Mouse (Mus musculus) lung, postnatal 10 days (tissue): ENCODE data around the gene Lypd3.
A peak's percentile ranks its signal among the peaks of the same experiment; 100 is the strongest.
"Not testable (repeated sequence)": the region's sequence is repeated elsewhere in the genome, so short reads cannot be mapped to it uniquely, and the experiment has no call there.

ENCODE experiments used
- DNase-seq: peaks from one replicate; pipeline ENCODE4 v3.0.0; 2021

Lypd3 gene

DNA sequence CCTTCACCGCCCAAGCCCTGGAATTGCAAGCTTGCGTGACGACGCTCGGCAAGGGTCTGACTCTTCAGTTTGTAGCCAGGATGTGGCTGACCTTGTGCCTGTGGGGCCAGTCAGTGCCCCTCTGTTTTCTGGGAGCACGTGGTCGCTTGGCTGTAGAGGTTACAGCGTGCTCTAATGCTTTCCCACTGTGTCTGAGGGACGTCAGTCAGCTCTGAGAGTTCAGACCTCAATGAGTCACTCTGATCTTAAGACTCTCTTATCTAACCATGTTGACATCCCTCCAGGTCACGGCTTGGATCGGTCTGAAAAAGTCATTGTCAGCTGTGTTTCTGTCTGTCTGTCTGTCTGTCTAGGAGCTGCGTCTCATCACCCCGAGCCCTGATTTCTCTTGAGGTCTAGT, 21.5 kb upstream of the Lypd3 start:
- DNase-seq: no peak

DNA sequence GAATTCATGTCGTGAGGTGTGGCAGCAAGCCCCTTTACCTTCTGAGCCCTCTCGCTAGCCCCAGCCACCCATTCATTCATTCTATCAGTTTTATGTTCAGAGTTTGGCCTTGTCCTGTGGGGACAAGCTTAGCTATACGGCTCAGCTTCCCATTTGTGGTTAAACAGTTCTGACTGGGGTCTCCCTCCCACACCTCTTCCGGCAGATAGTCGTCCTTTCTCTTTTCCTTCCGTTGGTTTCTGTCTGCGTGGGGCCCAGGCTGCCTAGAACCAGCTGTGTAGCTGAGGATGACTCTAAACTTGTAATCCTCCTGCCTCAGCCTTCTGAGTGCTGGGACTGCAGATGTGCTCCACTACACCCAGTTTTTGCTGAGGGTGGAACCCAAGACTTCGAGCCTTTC, 18.6 kb upstream of the Lypd3 start:
- DNase-seq: no peak

DNA sequence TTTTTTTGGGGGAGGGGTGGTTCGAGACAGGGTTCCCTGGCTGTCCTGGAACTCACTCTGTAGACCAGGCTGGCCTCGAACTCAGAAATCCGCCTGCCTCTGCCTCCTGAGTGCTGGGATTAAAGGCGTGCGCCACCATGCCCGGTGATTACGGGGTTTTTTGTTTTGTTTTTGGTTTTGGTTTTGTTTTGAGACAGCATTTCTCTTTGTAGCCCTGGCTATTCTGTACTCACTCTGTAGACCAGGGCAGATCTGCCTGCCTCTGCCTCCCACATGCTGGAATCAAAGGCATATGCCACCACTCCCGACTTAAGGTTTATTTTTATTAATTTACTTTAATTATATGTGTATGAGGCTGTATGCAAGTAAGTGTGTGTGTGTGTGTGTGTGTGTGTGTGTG, 18.0 kb upstream of the Lypd3 start:
- DNase-seq: not testable (repeated sequence)

DNA sequence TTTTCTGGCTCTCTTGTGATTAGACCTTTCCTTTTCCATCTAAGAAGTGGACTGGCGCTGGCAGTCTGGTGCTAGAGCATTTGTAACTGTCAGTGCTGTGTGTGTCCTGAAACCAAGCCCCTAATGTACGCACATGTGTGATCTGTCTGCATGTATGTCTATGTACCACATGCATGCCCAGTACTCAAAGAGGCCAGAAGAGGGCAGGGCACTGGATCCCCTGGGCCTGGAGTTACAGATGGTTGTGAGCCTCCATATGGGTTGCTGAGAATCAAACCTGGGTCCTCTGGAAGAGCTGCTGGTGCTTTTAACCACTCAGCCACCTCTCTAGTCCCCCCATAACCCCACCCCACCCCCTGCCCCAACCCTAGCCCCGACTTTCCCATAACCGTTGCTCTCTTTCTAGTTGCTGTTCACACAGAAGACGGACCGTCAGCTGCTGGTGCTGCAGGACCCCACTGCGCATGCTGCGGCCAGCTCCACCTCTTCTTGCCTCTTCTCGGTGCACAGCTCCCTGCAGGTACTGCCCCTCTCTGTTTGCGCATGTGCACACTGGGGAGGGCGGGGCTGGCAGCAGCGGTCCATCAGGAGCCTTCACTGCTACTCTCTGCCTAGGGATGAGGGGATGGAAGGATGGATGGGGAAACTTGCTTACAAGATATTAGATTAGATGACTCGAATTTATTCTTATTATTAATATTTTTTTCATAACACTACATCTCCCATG, 16.5 kb upstream of the Lypd3 start:
- no peak for DNase-seq

DNA sequence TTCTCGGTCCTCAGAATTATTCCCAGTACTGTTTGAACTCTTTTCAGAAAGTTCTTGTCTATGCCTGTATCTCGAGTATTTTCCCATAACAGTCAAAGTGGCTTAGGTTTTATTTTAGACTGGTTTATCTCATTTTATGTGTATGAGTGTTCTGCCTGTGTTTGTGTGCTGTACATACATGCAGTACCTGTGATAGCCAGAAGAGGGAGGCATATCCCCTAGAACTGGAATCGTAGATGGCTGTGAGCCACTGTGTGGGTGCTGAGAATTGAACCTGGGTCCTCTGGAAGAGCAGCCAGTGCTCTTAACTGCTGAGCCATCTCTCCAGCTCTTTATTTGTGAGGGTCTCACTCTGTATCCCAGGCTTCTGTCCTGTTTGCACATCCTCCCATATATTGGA, 15.2 kb upstream of the Lypd3 start:
- no peak for DNase-seq

DNA sequence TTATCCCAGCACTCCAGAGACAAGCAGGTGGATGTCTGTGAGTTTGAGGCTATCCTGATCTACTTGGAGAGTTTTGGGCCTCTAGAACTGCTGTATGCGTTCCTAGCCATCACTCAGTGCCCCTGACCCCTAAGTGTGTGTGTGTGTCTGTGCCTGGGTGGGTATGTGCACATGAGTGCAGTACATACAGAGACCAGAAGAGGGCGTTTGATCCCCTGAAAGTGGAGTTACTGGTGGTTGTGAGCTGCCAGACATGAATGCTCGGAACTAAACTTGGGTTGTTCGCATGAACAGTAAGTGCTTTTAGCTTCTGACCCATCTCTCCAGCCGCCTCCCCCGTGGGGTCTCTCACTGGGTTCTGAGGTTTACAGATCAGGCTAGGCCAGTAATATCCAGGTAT, 13.4 kb upstream of the Lypd3 start:
- no peak for DNase-seq

DNA sequence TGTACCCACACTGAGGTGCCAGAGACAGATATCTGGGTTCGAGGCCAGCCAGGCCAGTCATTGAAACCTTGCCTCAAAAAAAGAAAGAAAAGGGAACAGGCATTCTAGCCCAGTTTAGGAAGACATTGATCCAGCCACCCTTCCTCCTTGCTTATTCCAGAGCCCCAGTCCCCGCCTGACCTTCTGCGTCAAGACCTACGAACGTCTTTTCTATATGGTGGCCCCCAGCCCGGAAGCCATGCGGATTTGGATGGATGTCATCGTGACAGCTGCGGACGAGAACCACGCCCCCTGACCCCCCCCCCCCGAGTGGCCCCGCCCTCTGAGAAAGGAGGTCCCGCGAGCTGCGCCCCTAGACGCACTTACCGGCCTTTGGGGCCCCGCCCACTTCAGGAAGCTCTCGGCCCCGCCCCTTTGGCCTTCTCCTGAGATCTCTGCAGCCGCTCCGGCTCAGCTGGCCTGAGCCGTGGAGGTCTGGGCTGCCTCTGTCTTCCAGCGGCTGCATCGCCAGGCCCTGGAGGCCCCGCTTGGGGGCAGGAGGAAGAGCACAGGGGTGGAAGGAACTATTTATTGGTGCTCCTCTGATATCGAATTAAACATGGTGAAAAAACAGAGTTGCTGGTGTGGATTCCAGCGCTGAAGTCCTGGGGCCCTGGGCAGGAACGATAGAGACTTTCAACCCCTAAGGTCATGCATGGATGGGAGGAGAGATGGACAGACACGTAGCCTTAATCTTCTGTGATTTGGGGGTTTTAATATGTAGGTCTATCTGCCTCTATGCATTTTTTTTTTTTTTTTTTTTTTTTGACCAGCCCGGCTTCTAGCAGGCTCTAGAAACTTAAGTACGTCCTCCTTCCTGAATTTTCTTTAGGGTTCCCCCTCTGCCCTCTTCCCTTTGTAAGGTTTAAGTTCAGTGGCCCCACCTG, 7.4 kb upstream of the Lypd3 start:
- peak; percentile 92 for DNase-seq

DNA sequence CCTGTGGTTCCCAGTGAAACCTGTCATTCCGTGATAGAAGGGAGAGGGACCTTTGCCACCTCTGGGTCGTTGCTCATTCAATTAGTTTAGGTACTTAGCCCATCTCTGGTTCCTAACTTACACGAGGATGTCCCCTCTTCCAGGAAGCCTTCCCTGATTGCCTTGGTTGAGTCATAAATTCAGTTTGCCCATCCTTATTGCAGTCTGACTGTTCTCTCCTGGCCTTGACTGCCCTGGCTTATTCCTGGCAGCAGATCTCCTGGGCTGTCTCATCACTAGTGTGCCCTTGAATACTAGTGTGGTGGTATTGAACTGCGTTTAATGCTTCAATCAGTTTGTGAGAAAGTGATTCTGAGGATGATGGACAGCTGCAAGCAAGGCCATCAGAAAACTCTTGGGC, 6.7 kb upstream of the Lypd3 start:
- DNase-seq: no peak

DNA sequence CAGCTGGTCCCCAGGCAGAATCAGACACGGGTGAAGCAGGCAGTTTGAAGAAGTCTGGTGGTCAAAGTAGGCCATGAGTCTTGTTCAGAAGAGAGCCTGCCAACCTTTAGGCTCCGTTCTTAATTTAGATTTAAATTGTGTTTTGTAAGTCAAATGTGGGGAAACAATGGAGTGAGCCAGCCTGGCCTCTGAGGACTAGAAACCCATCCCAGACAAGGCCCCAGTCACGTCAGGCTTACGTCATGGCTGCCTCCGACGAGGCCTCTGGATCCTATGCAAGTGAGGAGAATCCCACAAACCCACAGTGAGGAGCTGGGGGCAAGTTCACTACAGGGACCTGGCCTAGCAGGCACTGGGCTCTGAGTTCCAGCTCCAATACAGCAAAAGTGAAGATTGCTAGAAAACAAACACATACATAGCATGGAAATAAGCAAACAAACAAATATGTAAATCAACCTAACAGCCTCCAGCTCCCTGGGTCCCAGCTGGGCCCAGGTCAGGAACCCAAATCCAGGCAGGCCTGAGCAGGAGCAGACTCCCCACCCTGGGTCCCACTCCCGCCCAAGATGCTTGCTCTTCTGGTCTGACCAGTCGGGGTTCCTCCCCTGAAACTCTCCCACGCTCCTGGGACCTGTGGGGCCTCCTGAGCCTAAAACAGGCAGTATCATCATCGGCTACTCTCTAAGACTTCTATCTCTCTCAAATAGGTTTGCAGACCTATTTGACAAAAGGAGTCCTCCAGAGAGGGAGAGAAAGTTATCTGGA, 6.1 kb upstream of the Lypd3 start:
- DNase-seq: no peak

DNA sequence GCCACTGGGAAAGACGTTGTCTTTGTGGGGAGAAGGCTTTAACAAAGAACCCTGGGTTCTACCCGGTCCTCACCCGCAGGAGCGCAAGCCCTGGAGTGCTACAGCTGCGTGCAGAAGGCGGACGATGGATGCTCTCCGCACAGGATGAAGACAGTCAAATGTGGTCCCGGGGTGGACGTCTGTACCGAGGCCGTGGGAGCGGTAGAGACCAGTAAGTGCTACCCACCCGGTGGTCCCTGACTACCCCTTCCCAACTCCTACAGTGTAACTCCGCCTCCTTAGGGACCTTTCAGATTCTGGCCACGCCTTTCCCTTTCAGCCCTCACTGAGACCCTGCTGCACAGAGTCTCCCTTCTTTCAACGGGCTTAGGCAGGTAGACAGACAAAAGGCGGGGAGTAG, 696 bp downstream of the Lypd3 start:
- DNase-seq: no peak

DNA sequence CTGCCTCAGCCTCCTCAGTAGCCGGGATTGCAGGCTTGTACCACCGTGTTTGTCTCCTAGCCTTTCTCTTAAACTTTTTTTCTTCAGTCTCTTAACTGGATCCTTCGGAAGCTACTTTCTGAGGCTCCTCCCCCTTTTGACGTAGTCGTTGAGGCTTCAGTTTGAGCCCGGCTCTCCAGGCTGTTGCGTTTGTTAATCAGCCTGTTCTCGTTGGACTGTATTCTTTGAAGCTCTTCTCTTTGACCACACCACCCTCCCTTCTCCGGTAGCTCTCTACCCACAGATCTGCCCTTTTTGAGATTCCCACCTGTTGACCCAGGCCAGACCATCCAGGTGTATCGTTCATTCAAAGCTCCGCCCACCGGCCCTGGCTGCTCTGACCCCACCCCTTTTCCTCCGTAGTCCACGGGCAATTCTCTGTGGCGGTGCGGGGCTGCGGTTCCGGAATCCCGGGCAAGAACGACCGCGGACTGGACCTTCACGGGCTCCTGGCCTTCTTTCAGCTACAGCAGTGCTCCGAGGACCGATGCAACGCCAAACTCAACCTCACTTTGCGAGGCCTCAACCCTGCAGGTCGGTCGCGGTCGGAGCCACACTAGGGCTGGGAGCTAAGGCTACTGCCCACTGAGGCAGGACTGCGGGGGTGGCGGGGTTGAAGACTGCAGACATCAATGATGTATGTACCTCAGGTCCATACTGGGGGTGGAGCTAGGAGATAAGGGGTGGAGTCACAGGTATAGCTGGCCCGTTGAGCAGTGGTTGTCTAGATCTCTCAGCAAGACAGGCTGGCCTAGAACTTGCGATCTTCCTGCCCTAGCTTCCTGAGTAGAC, 1.9 kb downstream of the Lypd3 start:
- peak; percentile 30 for DNase-seq

DNA sequence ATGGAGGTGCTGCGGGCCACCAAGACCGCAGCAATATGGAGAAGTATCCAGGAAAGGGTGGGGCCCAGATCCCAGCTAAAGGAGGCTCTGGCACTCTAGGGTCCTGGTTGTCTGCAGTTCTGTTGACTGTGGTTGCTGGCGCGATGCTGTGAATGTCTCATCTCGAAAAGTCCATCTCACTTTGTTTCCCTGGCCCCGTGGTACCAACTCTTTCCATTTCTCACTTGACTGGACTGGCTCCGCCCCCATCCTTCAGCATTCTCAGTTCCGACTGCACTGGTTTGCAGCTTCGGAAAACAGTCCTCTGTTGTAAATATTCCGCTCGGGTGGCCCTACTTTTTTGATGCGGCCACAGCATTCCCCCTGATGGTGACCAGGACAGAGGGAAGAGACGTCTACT, 4.1 kb downstream of the Lypd3 start:
- DNase-seq: no peak

DNA sequence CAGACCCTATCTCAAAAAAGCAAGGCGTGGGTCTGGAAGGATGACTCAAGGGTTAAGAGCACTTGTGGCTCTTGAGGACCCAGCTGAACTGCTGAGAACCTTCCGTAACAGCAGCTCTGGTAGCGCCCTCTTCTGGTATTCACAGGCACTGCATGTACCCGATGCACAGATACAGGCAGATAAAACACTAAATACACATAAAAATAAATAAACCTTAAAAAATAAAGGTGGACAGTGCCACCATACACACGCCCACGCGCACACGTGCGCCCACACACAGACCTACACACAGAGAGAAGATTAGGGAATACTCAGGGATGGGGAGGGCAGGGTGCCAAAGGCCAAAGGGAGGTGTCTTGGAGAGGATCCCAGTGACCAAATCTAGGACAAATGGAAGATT, 6.1 kb downstream of the Lypd3 start:
- DNase-seq: peak; percentile 61

DNA sequence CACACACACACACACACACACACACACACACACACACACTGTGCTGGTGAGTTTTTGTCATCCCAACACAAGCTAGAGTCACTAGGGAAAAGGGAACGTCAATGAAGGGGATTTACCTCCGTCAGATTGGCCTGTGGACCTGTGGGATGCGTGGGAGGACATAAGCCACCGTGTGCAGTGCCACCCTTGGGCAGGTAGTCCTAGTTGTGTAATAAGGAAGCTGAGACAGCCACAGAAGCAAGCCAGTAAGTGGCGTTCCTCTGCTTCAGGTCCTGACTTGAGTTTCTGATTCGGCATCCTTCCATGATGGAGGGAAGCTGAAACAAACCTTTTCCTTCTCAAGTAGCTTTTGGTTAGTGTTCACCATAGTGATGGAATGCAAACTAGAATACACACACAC, 8.1 kb downstream of the Lypd3 start:
- no peak for DNase-seq

DNA sequence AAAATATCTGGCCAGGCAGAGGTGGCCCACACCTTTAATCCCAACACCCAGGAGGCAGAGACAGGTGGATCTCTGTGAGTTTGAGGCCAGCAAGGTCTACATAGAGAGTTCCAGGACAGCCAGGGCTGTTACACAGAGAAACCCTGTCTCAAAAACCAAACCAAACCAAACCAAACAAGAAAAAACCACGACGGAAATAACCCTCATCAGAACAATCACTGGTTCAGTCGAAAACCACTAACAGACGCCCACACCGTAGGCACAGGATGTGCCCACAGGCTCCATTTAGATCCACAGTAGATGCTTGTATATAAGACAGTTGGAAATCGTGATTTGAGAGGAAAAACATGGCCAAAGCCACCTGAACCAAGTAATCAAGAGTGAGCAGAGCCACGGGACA, 8.6 kb downstream of the Lypd3 start:
- DNase-seq: no peak

DNA sequence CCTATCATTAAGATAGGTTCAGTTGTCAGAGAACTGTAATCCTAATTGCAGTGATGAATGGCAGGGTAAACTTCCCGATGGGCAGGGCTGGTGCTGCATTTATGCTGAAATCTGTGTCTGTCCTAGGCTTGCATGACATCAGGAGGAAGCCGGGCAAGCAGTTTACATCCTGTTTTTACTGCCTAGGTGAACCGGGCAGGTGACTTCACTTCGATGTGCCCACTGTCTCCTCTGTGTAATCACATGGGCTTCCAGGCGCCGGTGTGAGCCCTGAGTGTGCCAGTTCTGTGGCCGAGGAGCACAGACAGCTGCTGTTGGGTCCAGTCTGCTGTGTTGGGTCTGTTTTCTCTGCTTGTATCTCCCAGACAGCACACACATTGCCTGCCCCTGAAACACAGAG, 10.1 kb downstream of the Lypd3 start:
- no peak for DNase-seq

DNA sequence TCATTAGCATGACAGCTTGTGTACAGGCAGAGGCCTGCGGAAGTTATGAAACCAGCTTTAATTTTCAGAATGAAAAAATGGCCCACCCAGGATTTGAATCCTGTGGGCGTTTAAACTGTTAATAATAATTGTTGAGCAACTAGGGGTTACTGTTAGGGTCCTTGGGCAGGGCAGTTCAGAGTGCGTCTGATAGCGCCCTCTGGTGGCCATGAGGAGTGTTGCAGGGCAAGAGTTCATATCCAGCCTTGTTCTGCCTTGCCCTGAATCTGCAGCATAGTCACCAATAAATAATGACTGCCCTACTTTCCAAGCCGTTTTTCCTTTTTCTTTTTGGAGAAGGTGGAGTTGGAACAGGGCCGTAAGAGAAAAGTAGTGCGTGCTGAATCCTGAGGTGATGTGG, 17.3 kb downstream of the Lypd3 start:
- peak; percentile 70 for DNase-seq

DNA sequence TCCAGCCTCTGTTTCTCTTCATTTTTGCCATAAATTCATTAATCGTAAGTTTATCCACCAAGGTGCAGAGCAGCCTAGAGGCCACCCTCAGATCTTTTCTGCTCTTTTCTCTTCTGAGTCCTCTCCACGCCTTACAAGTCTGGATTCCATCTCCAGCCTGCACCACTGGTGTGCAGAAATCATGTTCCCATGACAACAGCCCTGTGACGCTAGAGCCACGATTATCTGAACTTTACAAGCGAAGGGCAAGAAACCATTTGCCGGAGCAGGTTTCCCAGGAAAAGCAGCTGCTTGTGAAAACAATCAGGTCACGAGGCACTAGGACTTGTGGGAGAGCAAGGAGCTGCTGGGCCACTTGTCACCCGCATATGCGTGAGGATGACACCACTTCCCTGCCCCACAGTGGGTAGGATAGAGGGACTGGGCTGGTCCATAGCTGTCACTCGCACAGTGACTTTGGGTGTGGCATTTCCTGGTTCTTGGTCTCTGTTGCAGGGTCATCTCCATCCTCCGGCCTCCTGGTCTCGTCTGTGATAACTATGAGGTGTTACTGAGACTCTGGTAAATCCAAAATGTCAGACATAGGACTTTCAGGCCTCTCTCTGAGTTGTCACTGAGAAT, 23.5 kb downstream of the Lypd3 start:
- DNase-seq: no peak

DNA sequence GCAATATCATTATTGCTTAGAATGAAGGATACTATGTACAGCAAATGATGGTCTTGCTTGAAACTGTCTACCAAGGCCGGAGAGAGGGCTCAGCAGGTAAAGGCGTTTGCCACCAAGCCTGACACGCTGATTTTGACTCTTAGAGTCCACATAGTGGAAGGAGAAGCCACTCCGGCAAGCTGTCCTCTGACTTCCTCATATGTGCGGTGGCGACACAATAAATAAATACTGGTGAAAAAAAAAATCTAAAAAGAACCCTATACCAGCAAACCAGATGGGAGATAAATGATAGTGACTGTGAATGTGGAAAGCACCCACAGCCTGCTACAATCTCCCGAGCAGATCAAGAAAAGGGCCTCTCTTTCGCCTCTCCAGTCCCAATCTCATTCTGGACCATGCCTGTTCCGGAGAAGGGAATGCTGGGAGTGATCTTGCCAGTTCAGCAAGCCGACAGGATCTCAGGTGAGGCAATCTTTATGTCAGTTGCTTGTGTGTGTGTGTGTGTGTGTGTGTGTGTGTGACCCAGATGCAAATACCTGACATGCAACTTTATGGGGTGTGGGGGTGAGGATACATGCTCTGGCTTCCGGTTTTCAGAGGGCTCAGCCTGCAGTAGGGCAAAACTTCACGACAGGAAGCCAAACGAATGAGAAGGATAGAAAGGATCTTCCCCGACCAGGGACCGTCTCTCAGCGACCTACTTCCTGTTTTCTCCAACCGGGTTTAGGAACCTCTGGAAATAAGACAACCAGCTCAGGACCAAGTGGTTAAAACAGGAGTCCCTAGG, 25.0 kb downstream of the Lypd3 start:
- DNase-seq: no peak

DNA sequence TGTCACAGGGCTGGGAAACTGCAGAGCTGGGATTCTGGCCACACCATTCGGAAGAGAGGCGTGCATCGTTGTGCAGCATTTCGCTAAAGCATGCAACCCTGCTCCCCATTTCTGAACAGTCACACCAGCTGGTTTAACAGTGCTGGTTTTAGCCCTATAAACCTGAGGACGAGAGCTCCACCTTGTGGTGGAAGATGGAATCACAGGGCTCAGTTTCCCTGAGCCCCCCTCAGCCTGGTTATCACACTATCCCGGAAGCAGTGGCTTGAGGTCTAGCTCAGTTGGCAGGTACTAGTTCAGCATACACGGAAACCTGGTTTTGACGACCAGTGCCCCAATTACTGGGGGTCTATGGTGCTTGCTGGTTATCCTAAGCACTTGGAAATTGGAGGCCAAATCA, 26.2 kb downstream of the Lypd3 start:
- DNase-seq: peak; percentile 71

DNA sequence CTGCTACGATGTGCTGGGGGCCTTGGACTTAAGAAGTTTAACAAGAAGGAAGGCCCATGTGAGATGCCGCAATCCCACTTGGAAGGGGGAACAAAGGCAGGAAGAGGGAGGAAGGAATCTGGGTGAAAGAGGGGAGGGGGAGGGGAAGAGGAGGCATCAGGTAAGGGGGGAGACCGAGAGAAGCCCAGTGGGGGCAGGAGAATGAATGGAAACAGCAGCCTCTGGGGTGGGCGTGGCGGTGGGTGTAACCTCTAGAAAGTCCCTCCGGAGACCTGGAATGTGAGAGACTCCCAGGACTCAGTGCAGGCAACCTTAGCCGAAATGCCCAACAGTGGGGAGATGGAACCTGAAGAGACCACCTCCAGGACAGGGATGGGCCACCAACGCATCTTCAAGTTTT, 28.0 kb downstream of the Lypd3 start:
- DNase-seq: no peak
